Mouse (Mus musculus) kidney, adult 2 months (tissue): ENCODE results near the gene Il2. TPM values are rescaled to one million over a fixed set of nuclear protein-coding genes. Genes with fewer than 3 reads are reported as not detected.

Experiments
- DNase-seq: peaks from one replicate; pipeline ENCODE4 v3.0.0; 2021
- H3K27ac ChIP-seq: fragments of 200-500 bp; 2 replicates; pipeline ENCODE4 v1.5.1; 2012; ENCODE audit warnings: low read depth, low read length, control low read depth, inconsistent platforms; ENCODE audit not compliant: insufficient read depth
- H3K27me3 ChIP-seq: fragments of 200-500 bp; replicated peaks from 2 replicates; pipeline ENCODE4 v1.6.1; 2012; ENCODE audit warnings: mild to moderate bottlenecking, moderate library complexity, low read length, inconsistent platforms; ENCODE audit not compliant: control insufficient read depth, insufficient read depth
- H3K36me3 ChIP-seq: fragments of 200-500 bp; 2 replicates; pipeline ENCODE4 v1.6.1; 2012; ENCODE audit warnings: mild to moderate bottlenecking, moderate library complexity, low read length, inconsistent platforms; ENCODE audit not compliant: control insufficient read depth, insufficient read depth
- H3K4me1 ChIP-seq: fragments of 200-500 bp; 2 replicates; pipeline ENCODE4 v1.6.1; 2011; ENCODE audit warnings: low read length; ENCODE audit not compliant: control insufficient read depth, insufficient read depth
- H3K4me3 ChIP-seq: fragments of 200-500 bp; 2 replicates; pipeline ENCODE4 v1.5.1; 2011; ENCODE audit warnings: mild to moderate bottlenecking, low read depth, low read length, control low read depth; ENCODE audit not compliant: insufficient read depth
- CTCF ChIP-seq: fragments of 200-500 bp; conservative IDR thresholded peaks from 2 replicates; pipeline ENCODE4 v1.5.1; 2011; ENCODE audit warnings: low read depth, mild to moderate bottlenecking, control low read depth, low read length, moderate library complexity, mixed read lengths; ENCODE audit not compliant: insufficient read depth, insufficient read length
- POLR2A ChIP-seq: fragments of 200-500 bp; IDR thresholded peaks from one replicate; pipeline ENCODE4 v1.6.1; 2011; ENCODE audit warnings: low read depth, low read length, control low read depth
- WGBS: fragments of 180-500 bp; shearing (Covaris S2); methylation state at CpG from one replicate; pipeline ENCODE4 v1.1.7; 2018; 5-methylcytosine and 5-hydroxymethylcytosine counted together
- polyA plus RNA-seq: library from polyadenylated mRNA; depleted of rRNA; stranded (reverse); fragments of >200 nt; gene quantifications from 2 replicates; pipeline ENCODE4 v1.2.3, GENCODE M21; 2012; rRNA removed

Il2 gene
- polyA plus RNA-seq, 1 experiment: 0.17 TPM

DNA sequence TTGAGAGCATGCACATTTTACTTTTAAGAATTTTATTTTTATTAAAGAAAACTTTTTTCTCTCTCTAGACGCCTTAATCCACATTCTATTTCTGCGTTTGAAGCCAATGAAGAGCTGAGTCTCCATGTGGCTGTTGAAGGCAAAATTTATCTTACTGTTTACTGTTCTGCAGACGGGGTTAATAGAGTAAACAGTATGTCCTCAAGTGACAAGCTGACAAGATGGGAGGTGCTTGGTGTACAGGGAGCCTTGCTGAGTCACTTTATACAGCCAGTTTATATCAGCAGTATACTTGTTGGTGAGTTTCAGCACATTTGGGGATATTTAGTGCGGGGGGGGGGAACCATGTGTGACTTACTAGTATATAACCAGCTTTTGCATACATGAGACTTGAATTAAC lies 40.9 kb downstream of the Il2 start:
- H3K36me3 ChIP-seq: no peaks in the 10 kb centered on the region
- no peaks in the 10 kb centered on the region for H3K27me3 ChIP-seq
- TF ChIP-seq POLR2A: no peak
- TF ChIP-seq CTCF: no peak
- H3K27ac ChIP-seq: no peak overlapping the region
- no peak for DNase-seq
- no peak overlapping the region for H3K4me3 ChIP-seq
- no peaks in the 10 kb centered on the region for H3K4me1 ChIP-seq
- 78% methylated on average over 4 of the region's 4 CpGs for WGBS

- no peaks in the 10 kb centered on the region for H3K36me3 ChIP-seq
- H3K4me3 ChIP-seq: no peak overlapping the region
- H3K27me3 ChIP-seq: no peaks in the 10 kb centered on the region
- no peak overlapping the region for H3K27ac ChIP-seq
- TF ChIP-seq CTCF (peak; percentile 64), POLR2A (no peak)
- no peaks in the 10 kb centered on the region for H3K4me1 ChIP-seq
- peak; percentile 75 for DNase-seq
These were observed 52.5 kb downstream of the Il2 start for GRCm38 (mm10) chr3:37073211-37073610.

Other genes with a start within 250 kb of the Il2 start
- gene Adad1, start 62.4 kb downstream of the Il2 start, polyA plus RNA-seq: not detected in 2 replicates
- not detected in 2 replicates for gene Il21, start 106.7 kb upstream of the Il2 start, polyA plus RNA-seq
- 1.2 and 1.5 TPM in 2 replicates for gene Bbs12, start 186.6 kb upstream of the Il2 start, polyA plus RNA-seq
- 2.0 and 4.6 TPM in 2 replicates for gene Cetn4, start 186.7 kb upstream of the Il2 start, polyA plus RNA-seq
- 0.78 and 0.79 TPM in 2 replicates for gene Fgf2, start 222.4 kb upstream of the Il2 start, polyA plus RNA-seq